Mouse (Mus musculus) liver, embryonic 15.5 days (tissue): ENCODE data around the gene Dennd6b. TPM values are rescaled to one million over a fixed set of nuclear protein-coding genes. Genes with fewer than 3 reads are reported as not detected.

Experiments
- ATAC-seq: fragments of 200-750 bp; cut with Nextera tagmentation; 2 replicates; pipeline ENCODE4 v1.8.0; 2017; ENCODE audit warnings: moderate number of reproducible peaks, mild to moderate bottlenecking, moderate library complexity; ENCODE audit not compliant: insufficient read depth
- H3K27ac ChIP-seq: fragments of 300-500 bp; sonication (generic); replicated peaks from 2 replicates; pipeline ENCODE4 v1.5.1; 2015; ENCODE audit warnings: mild to moderate bottlenecking, inconsistent platforms
- H3K27me3 ChIP-seq: fragments of 300-500 bp; sonication (generic); 2 replicates; pipeline ENCODE4 v1.6.1; 2015; ENCODE audit warnings: mild to moderate bottlenecking, inconsistent platforms
- H3K36me3 ChIP-seq: fragments of 300-500 bp; sonication (generic); replicated peaks from 2 replicates; pipeline ENCODE4 v1.6.1; 2015; ENCODE audit warnings: moderate library complexity, mild to moderate bottlenecking, inconsistent platforms
- H3K4me1 ChIP-seq: fragments of 300-500 bp; sonication (generic); replicated peaks from 2 replicates; pipeline ENCODE4 v1.6.1; 2015; ENCODE audit warnings: inconsistent platforms
- H3K4me2 ChIP-seq: fragments of 300-500 bp; sonication (generic); 2 replicates; pipeline ENCODE4 v1.6.1; 2015; ENCODE audit warnings: moderate library complexity, mild to moderate bottlenecking, inconsistent platforms
- H3K4me3 ChIP-seq: fragments of 300-500 bp; sonication (generic); replicated peaks from 2 replicates; pipeline ENCODE4 v1.5.1; 2015; ENCODE audit warnings: mild to moderate bottlenecking, inconsistent platforms
- H3K9ac ChIP-seq: fragments of 300-500 bp; sonication (generic); 2 replicates; pipeline ENCODE4 v1.6.1; 2015; ENCODE audit warnings: moderate library complexity, mild to moderate bottlenecking, inconsistent platforms
- H3K9me3 ChIP-seq: fragments of 300-500 bp; sonication (generic); replicated peaks from 2 replicates; pipeline ENCODE4 v1.6.1; 2016; ENCODE audit warnings: inconsistent platforms
- WGBS: fragments of 180-500 bp; shearing (Covaris S2); methylation state at CpG from one replicate; pipeline ENCODE4 v1.1.7; 2015; ENCODE audit warnings: mixed read lengths; ENCODE audit not compliant: insufficient replicate concordance; 5-methylcytosine and 5-hydroxymethylcytosine counted together
- microRNA-seq: library from miRNA; unstranded; fragments of <30 nt; microRNA quantifications from one replicate; pipeline ENCODE4, GENCODE M21; 2016
- polyA plus RNA-seq: library from polyadenylated mRNA; unstranded; fragments of >200 nt; fragmentation: Nextera tagmentation; extraction: Ambion mirVana; gene quantifications from 2 replicates; pipeline ENCODE4 v1.2.1, GENCODE M21; 2015

Dennd6b gene
- polyA plus RNA-seq, 1 experiment from 2014 or later, result 3.5 TPM

- no peak for ATAC-seq
- H3K4me2 ChIP-seq, result no peak overlapping the region
- no peak overlapping the region for H3K9ac ChIP-seq
Observed at GRCm38 (mm10) chr15:89141905-89142304, 54.4 kb downstream of the Dennd6b start.

GRCm38 (mm10) chr15:89141443-89141842 lies 54.9 kb downstream of the Dennd6b start:
- Histone ChIP-seq H3K27me3 (peaks cover 98% of the 10 kb centered on the region), H3K9ac (no peak overlapping the region), H3K9me3 (no peaks in the 10 kb centered on the region), H3K27ac (no peak overlapping the region), H3K36me3 (no peaks in the 10 kb centered on the region), H3K4me2 (no peak overlapping the region), H3K4me1 (peaks cover 7% of the 10 kb centered on the region; the same call in 1 of the 2 replicates), H3K4me3 (no peak overlapping the region)
- 27% methylated on average over 5 of the region's 5 CpGs for WGBS
- ATAC-seq, result no peak

More at GRCm38 (mm10) chr15:89141905-89142304, 54.4 kb downstream of the Dennd6b start:
- Histone ChIP-seq H3K36me3 (no peaks in the 10 kb centered on the region), H3K27ac (no peak overlapping the region), H3K4me3 (no peak overlapping the region), H3K4me1 (peaks cover 11% of the 10 kb centered on the region), H3K9me3 (no peaks in the 10 kb centered on the region), H3K27me3 (peaks cover 98% of the 10 kb centered on the region)
- WGBS, result 17% methylated on average over 4 of the region's 4 CpGs

- ATAC-seq, result 0 out of 2 replicates have a peak, but pooled peaks have one; percentile 9
- peak within 1 kb of the TSS; percentile 37 for H3K4me3 ChIP-seq
- 1% methylated on average over 21 of the region's 21 CpGs for WGBS
- peak within 1 kb of the TSS; percentile 57 for H3K4me2 ChIP-seq
- no peaks in the 10 kb centered on the region for H3K36me3 ChIP-seq
- peaks cover 5% of the 10 kb centered on the region; the same call in 1 of the 2 replicates for H3K4me1 ChIP-seq
- no peak within 1 kb of the TSS for H3K9ac ChIP-seq
- no peaks in the 10 kb centered on the region for H3K9me3 ChIP-seq
- H3K27ac ChIP-seq, result no peak within 1 kb of the TSS
- H3K27me3 ChIP-seq, result peaks cover 98% of the 10 kb centered on the region
Observed at GRCm38 (mm10) chr15:89140659-89141252, 55.5 kb downstream of the Dennd6b start, which contains the start of gene Mapk12. Mapk12 (minus strand) TSS chr15:89140703.

DNA sequence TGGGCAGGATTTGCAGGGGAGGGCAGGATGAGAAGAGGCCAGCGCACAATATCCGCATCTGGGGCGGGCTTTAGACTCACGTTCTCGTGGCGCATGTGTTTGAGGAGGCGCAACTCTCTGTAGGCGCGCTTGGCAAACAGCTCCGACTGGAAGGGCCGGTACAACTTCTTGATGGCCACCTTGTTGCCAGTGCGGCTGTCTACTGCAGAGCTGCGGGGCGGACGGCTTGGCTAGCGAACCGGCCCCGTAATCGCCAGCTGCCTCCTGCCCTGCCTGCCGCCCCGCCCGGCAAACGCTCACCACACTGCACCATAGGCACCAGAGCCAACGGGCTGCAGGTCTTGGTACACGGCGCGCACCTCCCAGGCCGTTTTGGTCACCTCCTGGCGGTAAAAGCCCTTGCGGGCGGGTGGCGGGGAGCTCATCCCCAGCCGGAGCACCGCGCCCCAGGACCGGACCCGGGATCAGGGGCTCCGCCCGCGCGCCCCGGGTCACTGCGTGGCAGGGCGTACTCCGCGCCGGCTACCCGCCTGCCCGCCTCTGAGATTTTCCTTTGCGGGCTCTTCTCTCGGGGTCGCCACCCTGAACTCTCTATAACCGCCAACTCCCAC lies 56.1 kb downstream of the Dennd6b start:
- Histone ChIP-seq H3K27ac (no peak overlapping the region), H3K27me3 (peaks cover 98% of the 10 kb centered on the region), H3K9me3 (no peaks in the 10 kb centered on the region), H3K4me3 (peak overlapping the region; percentile 37), H3K36me3 (no peaks in the 10 kb centered on the region), H3K4me2 (peak overlapping the region; percentile 57), H3K9ac (no peak overlapping the region), H3K4me1 (peaks cover 5% of the 10 kb centered on the region; the same call in 1 of the 2 replicates)
- WGBS, result 1% methylated on average over 53 of the region's 53 CpGs
- ATAC-seq, result peak; percentile 28; the same call in 1 of the 2 replicates

- ATAC-seq, result no peak
- Histone ChIP-seq H3K4me2 (no peak overlapping the region), H3K4me3 (no peak overlapping the region), H3K27me3 (peaks cover 90% of the 10 kb centered on the region), H3K36me3 (no peaks in the 10 kb centered on the region), H3K27ac (no peak overlapping the region), H3K9me3 (no peaks in the 10 kb centered on the region), H3K4me1 (peaks cover 5% of the 10 kb centered on the region; the same call in 1 of the 2 replicates), H3K9ac (no peak overlapping the region)
- 75% methylated on average over 6 of the region's 6 CpGs for WGBS
Observed at GRCm38 (mm10) chr15:89138531-89138930, 57.8 kb downstream of the Dennd6b start.

DNA sequence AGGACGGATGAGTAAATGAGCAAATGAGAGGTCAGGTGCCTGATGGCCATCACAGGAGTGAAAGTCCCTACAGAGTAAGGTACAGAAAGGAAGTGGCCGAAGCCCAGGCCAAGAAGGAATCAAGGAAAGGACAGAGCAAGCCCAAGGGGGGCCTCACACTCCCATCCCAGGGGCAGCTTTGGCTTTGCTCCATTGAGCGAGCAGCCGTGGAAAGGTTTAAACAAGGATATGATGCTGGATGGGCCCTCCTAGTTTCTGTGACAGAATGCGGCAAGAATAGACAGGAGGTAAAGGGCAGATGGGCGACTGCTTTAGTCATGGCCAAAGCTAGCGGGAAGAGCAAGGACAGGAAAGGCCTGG lies 58.3 kb downstream of the Dennd6b start:
- ATAC-seq, result no peak

GRCm38 (mm10) chr15:89137378-89138045 lies 58.8 kb downstream of the Dennd6b start:
- Histone ChIP-seq H3K27me3 (peaks cover 89% of the 10 kb centered on the region), H3K4me3 (no peak overlapping the region), H3K9me3 (no peaks in the 10 kb centered on the region), H3K9ac (no peak overlapping the region), H3K4me1 (peaks cover 5% of the 10 kb centered on the region; the same call in 1 of the 2 replicates), H3K27ac (no peak overlapping the region), H3K4me2 (no peak overlapping the region), H3K36me3 (no peaks in the 10 kb centered on the region)
- ATAC-seq, result no peak
- 59% methylated on average over 11 of the region's 11 CpGs for WGBS

More for the DNA sequence above, 58.3 kb downstream of the Dennd6b start:
- Histone ChIP-seq H3K27me3 (peaks cover 89% of the 10 kb centered on the region), H3K9ac (no peak overlapping the region), H3K36me3 (no peaks in the 10 kb centered on the region), H3K4me3 (no peak overlapping the region), H3K4me2 (no peak overlapping the region), H3K27ac (no peak overlapping the region), H3K4me1 (peaks cover 5% of the 10 kb centered on the region; the same call in 1 of the 2 replicates), H3K9me3 (no peaks in the 10 kb centered on the region)
- 62% methylated on average over 7 of the region's 7 CpGs for WGBS

- 67% methylated on average over 5 of the region's 5 CpGs for WGBS
- Histone ChIP-seq H3K9ac (no peak overlapping the region), H3K27me3 (peaks cover 84% of the 10 kb centered on the region), H3K4me2 (no peak overlapping the region), H3K9me3 (no peaks in the 10 kb centered on the region), H3K27ac (no peak overlapping the region), H3K36me3 (no peaks in the 10 kb centered on the region), H3K4me3 (no peak overlapping the region), H3K4me1 (peaks cover 5% of the 10 kb centered on the region; the same call in 1 of the 2 replicates)
- no peak for ATAC-seq
Observed at GRCm38 (mm10) chr15:89136461-89137155, 59.7 kb downstream of the Dennd6b start.

Small RNAs within 50 kb of the gene (microRNA-seq; reads per million reads assigned to microRNA genes)
- 2.5 reads per million, percentile 2 among the genes with 10 or more reads in this experiment for gene Mir6958
- 1.0 reads per million for gene Mir7118

Other genes with a start within 250 kb of the Dennd6b start
- gene Ttll8, start 242.1 kb downstream of the Dennd6b start, polyA plus RNA-seq, result not detected in 2 replicates
- gene Mlc1, start 217.5 kb downstream of the Dennd6b start, polyA plus RNA-seq, result not detected in 2 replicates
- not detected in 2 replicates for gene Mov10l1, start 213.6 kb downstream of the Dennd6b start, polyA plus RNA-seq
- gene Panx2, start 136.8 kb downstream of the Dennd6b start, polyA plus RNA-seq, result not detected in 2 replicates
- gene Trabd, start 121.4 kb downstream of the Dennd6b start, polyA plus RNA-seq, result 19.2 and 23.8 TPM in 2 replicates
- gene Selenoo, start 107.4 kb downstream of the Dennd6b start, polyA plus RNA-seq, result 9.3 and 10.7 TPM in 2 replicates
- 6.0 and 7.5 TPM in 2 replicates for gene Tubgcp6, start 73.4 kb downstream of the Dennd6b start, polyA plus RNA-seq
- 8.6 and 9.1 TPM in 2 replicates for gene Hdac10, start 67.8 kb downstream of the Dennd6b start, polyA plus RNA-seq
- gene Mapk12, start 55.8 kb downstream of the Dennd6b start, polyA plus RNA-seq, result 1.4 and 1.5 TPM in 2 replicates
- gene Mapk11, start 46.9 kb downstream of the Dennd6b start, polyA plus RNA-seq, result 0.44 and 0.68 TPM in 2 replicates
- 22.3 and 30.1 TPM in 2 replicates for gene Plxnb2, start 15.7 kb downstream of the Dennd6b start, polyA plus RNA-seq
- gene Ppp6r2, start 15.1 kb upstream of the Dennd6b start, polyA plus RNA-seq, result 14.9 and 16.3 TPM in 2 replicates
- 21.4 and 28.6 TPM in 2 replicates for gene Sbf1, start 118.8 kb upstream of the Dennd6b start, polyA plus RNA-seq
- 1.7 and 2.0 TPM in 2 replicates for gene Adm2, start 126.2 kb upstream of the Dennd6b start, polyA plus RNA-seq
- gene Miox, start 137.9 kb upstream of the Dennd6b start, polyA plus RNA-seq, result 10.3 and 10.6 TPM in 2 replicates
- gene Lmf2, start 159.2 kb upstream of the Dennd6b start, polyA plus RNA-seq, result 30.9 and 35.3 TPM in 2 replicates
- 110 and 115 TPM in 2 replicates for gene Ncaph2, start 159.2 kb upstream of the Dennd6b start, polyA plus RNA-seq
- gene Sco2, start 177.3 kb upstream of the Dennd6b start, polyA plus RNA-seq, result 2.4 and 4.3 TPM in 2 replicates
- 0.40 TPM in 2 replicates for gene Tymp, start 180.5 kb upstream of the Dennd6b start, polyA plus RNA-seq
- gene Odf3b, start 182.8 kb upstream of the Dennd6b start, polyA plus RNA-seq, result 0.46 and 0.68 TPM in 2 replicates
- gene Klhdc7b, start 188.4 kb upstream of the Dennd6b start, polyA plus RNA-seq, result not detected in 2 replicates
- gene Syce3, start 214.0 kb upstream of the Dennd6b start, polyA plus RNA-seq, result not detected in 2 replicates
- 2.6 and 3.1 TPM in 2 replicates for gene Cpt1b, start 229.4 kb upstream of the Dennd6b start, polyA plus RNA-seq
- 1.9 and 2.3 TPM in 2 replicates for gene C730034F03Rik, start 233.1 kb upstream of the Dennd6b start, polyA plus RNA-seq
- not detected in 2 replicates for gene Gm44502, start 233.2 kb upstream of the Dennd6b start, polyA plus RNA-seq
- gene Chkb, start 233.4 kb upstream of the Dennd6b start, polyA plus RNA-seq, result 26.2 and 27.0 TPM in 2 replicates